Mouse (Mus musculus) bone marrow macrophage, adult 2 months (primary cell): ENCODE data around the gene Gm42417.

Source experiments
- CTCF ChIP-seq: IDR thresholded peaks from 2 replicates; pipeline ENCODE4 v1.5.1; 2012; ENCODE audit warnings: low read depth, mild to moderate bottlenecking, low read length, moderate library complexity
- POLR2A ChIP-seq: IDR thresholded peaks from 2 replicates; pipeline ENCODE4 v1.6.1; 2012; ENCODE audit warnings: mild to moderate bottlenecking, low read depth, low read length, borderline replicate concordance

DNA sequence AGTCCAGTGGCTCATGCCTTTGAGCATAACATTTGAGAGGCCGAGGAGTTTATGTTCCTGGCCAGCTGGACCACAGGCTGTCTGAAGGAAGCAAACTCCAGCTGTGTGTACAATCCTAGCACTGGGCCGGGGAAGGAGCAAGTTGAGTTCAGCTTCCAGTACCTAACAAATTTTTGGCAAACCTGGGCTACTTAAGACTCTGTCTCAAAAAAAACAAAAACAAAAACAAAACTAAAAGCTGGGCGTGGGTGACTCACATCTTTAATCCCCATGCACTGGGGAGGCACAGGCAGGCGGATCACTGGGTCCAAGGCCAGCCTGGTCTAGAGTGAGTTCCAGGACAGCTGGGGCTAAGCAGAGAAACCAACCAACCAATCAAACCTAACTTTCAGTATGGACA lies 29.5 kb upstream of the Gm42417 start:
- TF ChIP-seq CTCF (no peak), POLR2A (no peak)
